Comparison of ENCODE assay signal across 17 mouse cellular contexts in the genomic region with DNA sequence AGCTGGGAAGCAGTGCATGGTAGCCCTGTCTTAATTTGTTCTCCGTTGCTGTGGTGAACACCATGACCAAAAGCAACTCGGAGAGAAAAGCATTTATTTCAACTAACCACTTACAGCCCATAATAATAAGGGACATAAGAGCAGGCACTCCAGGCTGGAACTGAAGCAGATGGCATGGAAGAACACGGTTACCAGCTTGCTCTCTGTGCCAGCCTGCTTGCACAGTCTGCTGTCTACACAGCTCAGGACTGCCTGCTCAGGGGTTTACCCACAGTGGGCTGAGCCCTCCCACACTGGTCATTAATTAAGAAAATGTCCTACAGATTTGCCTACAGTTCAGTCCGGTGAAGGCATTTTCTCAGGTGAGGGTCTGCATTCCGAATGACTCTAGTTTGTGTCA. TPM values are rescaled to one million over a fixed set of nuclear protein-coding genes. Genes with fewer than 3 reads are reported as not detected.
A peak's percentile ranks its signal among the peaks of the same experiment; 100 is the strongest.
DNase-seq lines count a peak whose midpoint lies in the region; ATAC-seq and TF ChIP-seq lines count a peak whose summit lies in the region.
"Had no signal": no experiment of that assay in that cellular context is flagged by ENCODE, and none has a peak within 500 bp of the region (broad histone marks: within the 10 kb centered on the region; RNA-seq: fewer than 3 reads in every experiment).

No protein-coding gene starts in this region.

- peak; percentile 90 for ATAC-seq in cerebellum, adult (ENCODE audit: insufficient number of reproducible peaks, low FRiP score, low TSS enrichment)
- no peak for ATAC-seq in midbrain, postnatal 0 days (ENCODE audit: low FRiP score)
- no peak for ATAC-seq in midbrain, embryonic 15.5 days (replicated peaks)
- ATAC-seq in forebrain, postnatal 0 days = peak; percentile 89

- DNase-seq in cerebellum, postnatal 4 days (ENCODE audit: low spot score in 2 of 2) = no peak
- DNase-seq in midbrain, postnatal 0 days (ENCODE audit: low spot score) = peak; percentile 18
- peak; percentile 21 for DNase-seq in forebrain, postnatal 0 days
- DNase-seq in kidney, postnatal 4 days = no peak
- DNase-seq in left cerebral cortex, adult 8-10 months (ENCODE audit: low spot score in 2 of 2) = no peak
- DNase-seq in thymus, adult 18-20 months = no peak
- DNase-seq: adrenal gland, adult 8-10 months; gastrocnemius, adult 2 months; heart, adult 2 months; kidney, adult 18-20 months; kidney, postnatal 14 days; midbrain, embryonic 14.5 days; right cerebral cortex, postnatal 4 days; thymus, adult 2 months had no signal

- H3K27me3 ChIP-seq in midbrain, postnatal 0 days (ENCODE audit: insufficient read depth, low read length) = no peaks in the 10 kb centered on the region
- H3K27me3 ChIP-seq in midbrain, embryonic 15.5 days (replicated peaks) = no peaks in the 10 kb centered on the region
- no peaks in the 10 kb centered on the region for H3K27me3 ChIP-seq in forebrain, postnatal 0 days (ENCODE audit: insufficient read depth, low read length)
- H3K27me3 ChIP-seq: hindbrain, embryonic 15.5 days had no signal

- no peak overlapping the region for H3K4me2 ChIP-seq in midbrain, postnatal 0 days (ENCODE audit: low read depth, low read length, poor library complexity, severe bottlenecking)
- H3K4me2 ChIP-seq in midbrain, embryonic 15.5 days = no peak overlapping the region
- H3K4me2 ChIP-seq in forebrain, postnatal 0 days (ENCODE audit: low read depth) = no peak overlapping the region
- H3K4me2 ChIP-seq: hindbrain, embryonic 15.5 days had no signal

- H3K9ac ChIP-seq in midbrain, postnatal 0 days (replicated peaks; ENCODE audit: low read length, poor library complexity, severe bottlenecking) = no peak overlapping the region
- H3K9ac ChIP-seq in midbrain, embryonic 15.5 days = no peak overlapping the region
- H3K9ac ChIP-seq in forebrain, postnatal 0 days = no peak overlapping the region
- H3K9ac ChIP-seq: hindbrain, embryonic 15.5 days had no signal

- no peaks in the 10 kb centered on the region for H3K9me3 ChIP-seq in midbrain, postnatal 0 days (ENCODE audit: low read length)
- H3K9me3 ChIP-seq in midbrain, embryonic 15.5 days = no peaks in the 10 kb centered on the region
- no peaks in the 10 kb centered on the region for H3K9me3 ChIP-seq in forebrain, postnatal 0 days (ENCODE audit: low read length)
- H3K9me3 ChIP-seq: hindbrain, embryonic 15.5 days had no signal

- no peak overlapping the region for H3K27ac ChIP-seq in midbrain, postnatal 0 days (ENCODE audit: low read depth, low read length)
- H3K27ac ChIP-seq in midbrain, embryonic 15.5 days = no peak overlapping the region
- H3K27ac ChIP-seq in forebrain, postnatal 0 days (ENCODE audit: low read depth, low read length) = no peak overlapping the region
- H3K27ac ChIP-seq: gastrocnemius, adult 2 months; heart, adult 2 months; hindbrain, embryonic 15.5 days had no signal

- H3K36me3 ChIP-seq in midbrain, postnatal 0 days (ENCODE audit: insufficient read depth, low read length) = no peaks in the 10 kb centered on the region
- no peaks in the 10 kb centered on the region for H3K36me3 ChIP-seq in midbrain, embryonic 15.5 days (replicated peaks)
- no peaks in the 10 kb centered on the region for H3K36me3 ChIP-seq in forebrain, postnatal 0 days (ENCODE audit: insufficient read depth)
- H3K36me3 ChIP-seq: hindbrain, embryonic 15.5 days had no signal

- no peaks in the 10 kb centered on the region for H3K4me1 ChIP-seq in midbrain, postnatal 0 days (ENCODE audit: insufficient read depth, low read length)
- H3K4me1 ChIP-seq in midbrain, embryonic 15.5 days = peaks cover 5% of the 10 kb centered on the region; the same call in 1 of the 2 replicates
- H3K4me1 ChIP-seq in forebrain, postnatal 0 days (ENCODE audit: insufficient read depth) = no peaks in the 10 kb centered on the region

- WGBS in midbrain, postnatal 0 days = 64% methylated on average over 5 of the region's 5 CpGs
- 62% methylated on average over 5 of the region's 5 CpGs for WGBS in midbrain, embryonic 15.5 days
- WGBS in forebrain, postnatal 0 days = 60% methylated on average over 5 of the region's 5 CpGs

- TF ChIP-seq CTCF in midbrain, postnatal 0 days (IDR thresholded peaks at IDR 0.05) = no peak
- TF ChIP-seq CTCF in forebrain, postnatal 0 days (IDR thresholded peaks at IDR 0.05; ENCODE audit: low read depth) = no peak

- no peak overlapping the region for H3K4me3 ChIP-seq in midbrain, postnatal 0 days (ENCODE audit: low read depth, low read length)
- H3K4me3 ChIP-seq in midbrain, embryonic 15.5 days = no peak overlapping the region
- H3K4me3 ChIP-seq in forebrain, postnatal 0 days (ENCODE audit: low read depth, low read length) = no peak overlapping the region
- H3K4me3 ChIP-seq: gastrocnemius, adult 2 months; heart, adult 2 months; hindbrain, embryonic 15.5 days had no signal

RNA-seq across cellular contexts. Expression of gene Lamc2, which starts 47.8 kb away (rescaled TPM):
- 5.1 and 7.6 TPM in 2 replicates for total RNA-seq in midbrain, postnatal 0 days (2014; rRNA removed)
- polyA plus RNA-seq in midbrain, postnatal 0 days (2015; fragmentation: Nextera tagmentation; extraction: Ambion mirVana) = 4.8 and 5.0 TPM in 2 replicates
- polyA plus RNA-seq in midbrain, embryonic 15.5 days (2015; fragmentation: Nextera tagmentation; extraction: Ambion mirVana) = 1.9 TPM in 2 replicates
- total RNA-seq in forebrain, postnatal 0 days (2014; rRNA removed) = 5.2 and 5.8 TPM in 2 replicates
- polyA plus RNA-seq in forebrain, postnatal 0 days (2015; fragmentation: Nextera tagmentation; extraction: Ambion mirVana) = 2.8 and 4.4 TPM in 2 replicates
- total RNA-seq in left cerebral cortex, adult 8-10 months (2022) = 10 to 100 TPM in 1 of 4 experiments, 1 to 10 TPM in 3; 8.3 to 10.1 (median 8.7) TPM

Comparison
In these comparisons a context has a peak if more than half of its experiments do, and no peak if none do; other contexts are left out.
1. ATAC-seq: peak in cerebellum, adult (single experiment) and forebrain, postnatal 0 days (single experiment); none in midbrain, postnatal 0 days (single experiment) and midbrain, embryonic 15.5 days (single experiment).
2. DNase-seq: peak in midbrain, postnatal 0 days (single experiment) and forebrain, postnatal 0 days (single experiment); none in cerebellum, postnatal 4 days (0 of 2), kidney, postnatal 4 days (0 of 2), left cerebral cortex, adult 8-10 months (0 of 2) and thymus, adult 18-20 months (0 of 2).